Mouse (Mus musculus) NIH3T3 (cell line): Measurements from ENCODE around the gene Pram1.

Experiments
- DNase-seq: peaks from one replicate; pipeline ENCODE4 v3.0.0-alpha.2; 2012; ENCODE audit warnings: low read depth

The Pram1 gene

GRCm38 (mm10) chr17:33669681-33670080, 31.8 kb downstream of the Pram1 start:
- DNase-seq: no peak

GRCm38 (mm10) chr17:33673837-33674236, 36.0 kb downstream of the Pram1 start:
- DNase-seq: no peak

GRCm38 (mm10) chr17:33675452-33675851, 37.6 kb downstream of the Pram1 start:
- DNase-seq: peak; percentile 50

- no peak for DNase-seq
Measured at GRCm38 (mm10) chr17:33676086-33676485, 38.2 kb downstream of the Pram1 start.

GRCm38 (mm10) chr17:33678771-33679170, 40.9 kb downstream of the Pram1 start:
- DNase-seq: peak; percentile 13

- no peak for DNase-seq
Measured at GRCm38 (mm10) chr17:33681767-33682166, 43.9 kb downstream of the Pram1 start.

GRCm38 (mm10) chr17:33684671-33685231, 46.9 kb downstream of the Pram1 start:
- peak; percentile 79 for DNase-seq

- peak; percentile 99 for DNase-seq
Measured at GRCm38 (mm10) chr17:33685249-33685653, 47.4 kb downstream of the Pram1 start.

GRCm38 (mm10) chr17:33686760-33687159, 48.9 kb downstream of the Pram1 start, which contains the start of gene Hnrnpm:
TSS of gene Hnrnpm (minus strand) at chr17:33686860.
- no peak for DNase-seq
